Mouse (Mus musculus) T-helper 1 cell (primary cell): ENCODE results near the gene Speer3.
"Not testable (repeated sequence)": the region's sequence is repeated elsewhere in the genome, so short reads cannot be mapped to it uniquely, and the experiment has no call there.

Experiments
- in situ Hi-C: fragments of 300-600 bp; cut with MboI, MseI; formaldehyde crosslinking; loops from one replicate; pipeline ENCODE4 v1.15.1; 2025; ENCODE audit warnings: high pct_unique_total_duplicates

Speer3 gene

GRCm38 (mm10) chr5:13791319-13791718, at the start of gene Speer3:
Speer3 (plus strand) TSS chr5:13791619.
- in situ Hi-C loops = no loop called here

- in situ Hi-C loops = not testable (repeated sequence)
Observed at GRCm38 (mm10) chr5:13810496-13810895, 19.1 kb downstream of the Speer3 start.

- in situ Hi-C loops = no loop called here
Observed at GRCm38 (mm10) chr5:13825108-13825507, 33.7 kb downstream of the Speer3 start.

- in situ Hi-C loops = no loop called here
Observed at GRCm38 (mm10) chr5:13826708-13827107, 35.3 kb downstream of the Speer3 start.

- in situ Hi-C loops = no loop called here
Observed at GRCm38 (mm10) chr5:13844317-13844716, 52.9 kb downstream of the Speer3 start.
